Mouse (Mus musculus): ENCODE data around the gene Enpp4. TPM values are rescaled to one million over a fixed set of nuclear protein-coding genes. Genes with fewer than 3 reads are reported as not detected.
A peak's percentile ranks its signal among the peaks of the same experiment; 100 is the strongest.

Gene Enpp4
- total RNA-seq, 2 experiments from 2014 or later: 10.2 to 12.8 TPM

GRCm38 (mm10) chr17:44091512-44091911, 14.1 kb downstream of the Enpp4 start:
- no peak for DNase-seq

DNA sequence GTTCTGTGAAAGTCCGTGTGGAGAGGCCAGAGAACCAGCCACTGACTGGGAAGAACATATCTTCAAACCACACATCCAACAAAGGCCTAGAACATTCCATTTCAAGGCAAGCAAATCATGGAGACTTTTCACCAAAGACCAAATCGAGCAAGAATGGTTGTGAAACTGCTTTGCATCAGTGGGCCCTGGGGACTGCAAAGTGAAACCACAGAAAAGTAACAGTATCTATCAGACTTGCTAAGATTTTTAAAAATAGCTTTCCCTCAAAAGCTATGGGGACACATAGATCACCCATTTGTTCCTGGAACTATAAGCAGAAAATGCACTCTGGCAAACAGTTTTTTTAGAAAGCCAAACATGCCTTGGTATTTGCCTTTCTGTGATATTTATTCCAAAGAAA, 14.7 kb downstream of the Enpp4 start:
- DNase-seq: peak in 1 of 2 experiments; percentile 9

- DNase-seq: no peak
Measured at GRCm38 (mm10) chr17:44088226-44088625, 17.4 kb downstream of the Enpp4 start.

GRCm38 (mm10) chr17:44083156-44083555, 22.5 kb downstream of the Enpp4 start:
- DNase-seq: no peak

- DNase-seq: peak; percentile 91 to 93
Measured at GRCm38 (mm10) chr17:44078631-44079350, 26.8 kb downstream of the Enpp4 start, which contains the start of gene Enpp5. TSS of gene Enpp5 (plus strand) at chr17:44078813.

DNA sequence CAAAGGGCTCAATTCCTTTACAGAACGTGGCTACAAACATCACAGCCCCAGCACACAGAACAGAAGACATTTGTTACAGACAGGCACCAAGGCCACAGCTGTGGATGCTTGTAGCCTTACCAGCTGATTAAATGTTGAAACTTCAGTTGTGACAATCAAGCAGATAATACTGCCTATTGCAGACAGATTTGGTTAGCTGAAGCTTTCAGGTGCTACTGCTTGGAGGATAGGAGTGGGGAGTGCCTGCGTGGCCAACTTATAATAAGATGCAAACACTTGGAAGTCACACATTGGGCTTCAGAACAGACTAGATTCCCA, 27.8 kb downstream of the Enpp4 start:
- no peak for DNase-seq

DNA sequence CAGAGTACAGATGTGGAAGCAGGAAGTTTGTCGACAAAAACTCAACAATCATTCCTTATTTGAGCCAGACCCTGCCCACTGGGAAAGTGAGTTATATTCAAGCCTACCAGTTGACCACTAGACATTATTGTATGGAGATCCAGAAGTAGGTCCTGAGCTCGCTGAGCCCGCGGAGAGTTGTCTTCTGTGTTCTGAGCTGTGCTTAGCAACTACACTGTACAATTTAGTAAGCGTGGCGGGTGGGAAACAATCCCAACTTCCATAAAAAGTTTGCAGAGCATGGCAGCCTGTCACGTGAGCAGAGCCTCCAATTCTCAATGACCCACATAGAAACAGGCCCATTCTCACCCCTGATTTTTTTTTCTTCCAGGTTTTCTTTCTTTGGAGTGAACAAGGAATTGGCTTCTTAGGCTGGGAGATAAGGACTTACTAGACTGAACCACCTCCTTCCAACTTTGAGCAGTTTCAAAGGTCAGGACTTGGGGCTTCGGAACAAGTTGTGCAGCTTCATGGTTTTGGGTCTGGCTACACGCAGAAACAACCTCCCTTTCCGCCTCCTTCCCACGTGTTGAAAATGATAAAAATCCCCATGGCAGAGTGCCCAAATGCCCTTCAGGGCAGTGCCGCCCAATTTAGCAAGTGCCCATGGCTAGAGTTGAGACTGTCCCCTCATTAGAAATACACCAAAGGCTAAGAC, 28.3 kb downstream of the Enpp4 start:
- DNase-seq: no peak

DNA sequence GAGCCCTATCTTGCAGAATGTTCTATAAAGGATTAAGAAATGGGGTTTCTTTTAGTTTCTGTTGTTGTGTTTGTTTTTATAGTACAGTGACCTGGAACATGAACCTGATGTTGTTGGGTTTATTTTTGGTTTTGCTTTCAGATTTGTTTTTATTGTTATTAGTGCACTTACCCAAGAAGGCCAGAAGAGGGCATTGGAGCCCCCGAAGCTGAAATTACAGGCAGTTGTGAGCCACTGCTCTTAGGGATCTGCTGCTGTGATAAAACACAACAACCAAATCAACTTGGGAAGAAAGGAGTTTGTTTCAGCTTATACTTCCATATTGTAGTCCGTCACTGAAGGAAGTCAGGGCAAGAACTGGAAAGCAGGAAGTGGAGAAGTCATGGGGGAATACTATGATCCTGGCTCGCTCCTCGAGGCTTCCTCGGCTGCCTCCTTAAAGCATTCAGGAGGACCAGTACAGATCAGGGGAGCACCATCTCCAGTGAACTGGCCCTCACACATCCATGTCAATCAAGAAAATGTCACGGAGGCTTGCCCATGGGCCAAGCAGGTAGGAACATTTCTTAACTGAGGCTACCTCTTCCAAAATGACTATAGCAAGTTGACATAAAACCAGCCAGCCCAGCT, 29.4 kb downstream of the Enpp4 start:
- DNase-seq: peak; percentile 9 to 29

DNA sequence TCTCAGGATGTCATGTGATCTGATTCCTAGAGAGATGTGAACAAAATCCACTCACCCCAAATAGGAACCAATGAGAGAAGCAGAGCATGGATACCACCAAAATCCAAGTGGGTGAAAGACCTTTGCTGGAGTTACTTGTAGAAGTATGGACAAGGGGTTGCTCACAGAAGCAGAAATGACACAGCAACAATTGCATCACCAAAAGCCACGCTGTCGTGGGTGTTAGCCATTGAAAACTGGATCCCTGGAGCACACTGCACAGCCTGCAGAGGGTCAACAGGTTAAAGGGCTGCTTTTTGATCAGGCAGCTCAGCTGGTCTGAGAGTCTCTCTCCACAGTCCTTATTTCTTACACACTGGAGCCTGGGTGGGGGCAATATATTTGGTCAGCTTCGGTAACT, 30.0 kb downstream of the Enpp4 start:
- no peak for DNase-seq

DNA sequence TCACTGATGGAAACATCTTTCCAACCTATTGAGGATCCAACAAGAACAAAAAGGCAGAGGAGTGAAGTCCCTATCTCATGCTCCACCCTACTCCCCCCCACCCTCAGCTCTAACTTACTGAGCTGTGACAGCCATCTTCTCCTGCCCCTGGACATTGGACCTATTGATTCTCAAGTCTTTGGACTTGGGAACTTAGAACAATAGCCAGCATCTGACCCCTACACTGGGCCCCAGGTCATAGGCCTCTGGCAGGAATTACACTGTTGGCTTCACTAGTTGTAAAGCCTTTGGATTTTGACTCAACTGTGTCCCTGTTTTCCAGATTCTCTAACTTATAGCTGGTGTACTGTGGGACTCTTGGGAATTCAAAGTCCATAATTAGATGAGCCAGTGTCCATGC, 33.9 kb downstream of the Enpp4 start:
- no peak for DNase-seq

GRCm38 (mm10) chr17:44068876-44069275, 36.7 kb downstream of the Enpp4 start:
- DNase-seq: no peak

DNA sequence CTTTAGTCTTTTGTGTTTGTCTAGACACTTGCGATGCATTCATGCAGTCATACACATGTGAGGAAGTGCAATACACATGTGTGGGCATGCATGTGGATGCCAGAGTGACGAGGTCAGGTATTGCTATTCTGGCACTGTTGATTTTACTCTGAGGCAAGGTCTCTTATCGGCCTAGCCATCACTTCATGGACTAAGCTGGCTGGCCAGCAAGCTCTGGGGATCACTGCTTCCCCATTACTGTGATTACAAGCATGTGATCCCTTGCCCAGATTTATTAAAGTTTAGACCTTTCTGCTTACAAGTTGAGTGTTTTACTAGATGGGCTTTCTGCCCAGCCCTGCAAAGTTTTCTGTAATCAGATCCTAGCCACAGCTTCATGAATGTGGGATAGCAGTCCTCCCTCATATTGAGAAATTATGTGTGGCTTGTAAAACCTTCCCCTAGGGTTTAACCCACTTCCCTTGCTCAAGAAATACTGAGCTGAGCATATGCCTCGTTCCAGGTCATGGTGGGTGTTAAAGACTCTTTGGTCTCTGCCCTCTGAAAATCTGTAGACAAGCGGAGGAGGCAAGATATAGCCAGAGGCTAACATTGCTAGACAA, 44.2 kb downstream of the Enpp4 start:
- no peak for DNase-seq

GRCm38 (mm10) chr17:44060781-44061180, 44.8 kb downstream of the Enpp4 start:
- DNase-seq: no peak

DNA sequence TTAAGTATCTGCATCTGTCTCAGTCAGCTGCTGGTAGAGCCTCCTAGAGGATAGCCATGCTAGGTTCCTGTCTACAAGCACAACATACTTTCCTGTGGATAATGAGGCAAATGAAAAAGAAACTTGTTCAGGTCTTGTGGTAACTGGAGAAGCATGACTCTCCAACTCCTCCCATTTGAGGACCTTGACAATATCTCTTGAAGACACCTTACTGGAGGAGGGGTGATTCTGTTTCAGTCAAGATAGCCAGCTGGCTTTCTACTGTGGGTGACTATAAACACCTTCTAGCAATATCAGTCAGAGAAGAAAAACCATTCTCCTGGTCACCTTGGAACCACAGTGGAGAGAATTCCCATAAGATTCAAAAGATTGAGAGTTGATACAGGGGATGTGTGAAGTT, 47.5 kb downstream of the Enpp4 start:
- no peak for DNase-seq

DNA sequence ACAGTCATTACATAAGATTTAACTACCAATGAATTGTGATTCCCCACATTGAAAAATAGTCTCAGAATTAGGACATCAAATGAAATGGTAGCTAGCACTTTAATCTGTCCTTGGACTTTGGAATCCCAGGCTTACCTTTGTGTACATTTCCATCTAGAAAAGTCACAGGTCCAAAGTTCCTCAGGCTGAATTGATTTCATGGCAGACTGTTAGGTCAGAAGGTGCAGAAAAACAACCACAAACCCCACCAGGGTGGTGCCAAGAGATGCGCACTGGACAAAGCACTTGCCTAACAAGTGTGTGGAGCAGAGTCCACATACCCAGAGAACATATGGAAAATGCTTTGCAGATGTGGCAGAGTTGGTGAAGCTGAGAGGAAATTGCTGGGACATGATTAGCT, 48.5 kb downstream of the Enpp4 start:
- no peak for DNase-seq

GRCm38 (mm10) chr17:44053427-44053826, 52.2 kb downstream of the Enpp4 start:
- no peak for DNase-seq

Other genes starting within 250 kb of the Enpp4 start
- gene Enpp5, start 27.0 kb downstream of the Enpp4 start, total RNA-seq (2021): 10 to 100 TPM; 43.7 to 47.0 TPM
- 10 to 100 TPM; 13.6 to 22.8 TPM for gene Clic5, start 82.8 kb upstream of the Enpp4 start, total RNA-seq (2021)